Mouse (Mus musculus) 3T3-L1 (cell line): Measurements from ENCODE around the gene Pim3.

Experiments
- DNase-seq: peaks from one replicate; pipeline ENCODE4 v3.0.0-alpha.2; 2015; ENCODE audit warnings: low read depth, low spot score

The Pim3 gene

DNA sequence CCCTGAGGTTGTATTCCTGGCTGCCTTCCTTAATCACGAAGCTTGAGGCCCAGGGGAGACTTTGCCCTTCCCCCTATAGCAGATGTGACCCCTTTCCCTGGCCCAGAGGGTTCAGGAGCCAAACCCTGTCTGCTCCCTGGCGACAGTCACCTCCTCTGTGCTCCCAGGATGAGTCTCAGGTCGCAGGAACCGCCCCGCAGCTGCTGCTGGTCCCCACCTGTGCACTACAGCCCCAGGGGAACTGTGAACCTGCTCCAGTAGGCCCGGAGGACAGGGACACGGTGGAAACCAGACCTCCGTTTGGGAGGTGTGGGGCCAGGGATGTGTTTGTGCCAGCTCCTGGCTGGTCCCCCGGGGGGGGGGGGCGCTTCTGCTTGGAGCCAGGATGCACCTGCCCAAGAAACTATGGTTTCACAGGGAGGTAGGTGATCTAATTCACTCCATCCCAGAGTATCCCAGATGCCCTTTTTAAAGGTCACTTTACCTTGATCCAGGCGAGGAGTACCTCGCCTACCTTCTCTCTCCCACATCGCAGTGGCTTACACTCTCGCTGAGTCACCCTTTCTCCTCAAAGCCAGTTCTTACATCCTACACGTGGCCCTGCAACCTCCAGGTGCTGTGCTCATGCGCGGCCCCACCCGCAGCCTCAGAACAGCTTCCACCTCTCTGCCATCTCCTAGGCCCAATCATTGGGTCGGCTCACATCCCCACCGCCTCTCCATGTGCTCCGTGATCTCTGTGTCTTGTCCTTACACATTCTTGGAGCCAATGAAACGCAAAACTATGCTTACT is 19.5 kb downstream of the Pim3 start:
- no peak for DNase-seq

DNA sequence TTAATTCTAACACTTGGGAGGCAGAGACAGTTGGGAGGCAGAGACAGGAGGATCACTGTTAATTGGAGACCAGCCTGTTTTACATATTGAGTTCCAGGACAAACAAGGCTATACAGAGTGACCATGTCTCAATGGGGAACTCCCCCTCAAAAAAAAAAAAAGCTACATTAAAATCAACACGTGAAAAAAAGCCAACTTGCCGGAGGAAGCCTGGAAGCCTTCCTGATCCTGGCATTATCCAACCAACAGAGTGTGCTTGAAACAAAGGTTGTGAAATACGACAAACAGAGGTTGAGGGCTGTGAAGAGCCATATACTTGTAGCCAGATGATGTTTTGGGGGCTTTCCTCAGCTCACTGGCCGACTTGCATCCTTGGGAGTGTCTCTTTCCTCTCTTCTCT is 20.9 kb downstream of the Pim3 start:
- DNase-seq: no peak

DNA sequence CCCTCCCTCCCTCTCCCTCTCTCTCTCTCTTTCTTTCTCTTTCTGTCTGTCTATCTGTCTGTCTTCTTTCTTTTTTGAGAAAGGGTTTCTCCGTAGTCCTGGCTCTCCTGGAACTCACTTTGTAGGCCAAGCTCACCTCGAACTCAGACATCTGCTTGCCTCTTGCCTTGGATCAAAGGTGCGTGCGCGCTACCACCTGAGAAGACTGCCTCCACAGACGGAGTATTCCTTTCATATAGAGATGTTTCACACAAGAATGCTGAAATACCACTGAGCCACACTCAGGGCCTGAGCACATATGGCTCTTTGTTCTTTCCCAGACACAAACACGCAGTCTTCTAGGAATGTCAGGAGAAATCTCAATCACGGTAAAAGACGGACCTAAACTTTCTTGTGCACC is 21.4 kb downstream of the Pim3 start:
- no peak for DNase-seq

DNA sequence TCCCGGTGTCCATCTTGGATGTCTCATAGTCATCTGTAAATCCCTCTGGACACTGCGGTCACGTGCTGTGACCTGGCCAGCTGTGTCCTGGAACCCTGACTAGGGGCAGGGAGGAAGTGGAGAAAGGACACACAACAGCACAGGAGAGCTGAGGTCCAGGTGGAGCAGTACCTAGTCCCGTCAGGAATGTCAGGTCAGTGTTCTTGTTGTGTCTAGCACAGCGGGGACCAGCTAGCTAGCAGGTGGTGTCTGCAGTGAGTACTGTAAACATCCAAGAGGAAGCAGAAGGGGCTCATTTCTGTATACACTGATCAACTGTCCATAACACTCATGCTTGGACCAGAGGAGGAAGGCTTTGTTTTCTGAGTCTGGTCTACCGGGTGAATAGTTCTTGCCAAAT is 23.4 kb downstream of the Pim3 start:
- no peak for DNase-seq

DNA sequence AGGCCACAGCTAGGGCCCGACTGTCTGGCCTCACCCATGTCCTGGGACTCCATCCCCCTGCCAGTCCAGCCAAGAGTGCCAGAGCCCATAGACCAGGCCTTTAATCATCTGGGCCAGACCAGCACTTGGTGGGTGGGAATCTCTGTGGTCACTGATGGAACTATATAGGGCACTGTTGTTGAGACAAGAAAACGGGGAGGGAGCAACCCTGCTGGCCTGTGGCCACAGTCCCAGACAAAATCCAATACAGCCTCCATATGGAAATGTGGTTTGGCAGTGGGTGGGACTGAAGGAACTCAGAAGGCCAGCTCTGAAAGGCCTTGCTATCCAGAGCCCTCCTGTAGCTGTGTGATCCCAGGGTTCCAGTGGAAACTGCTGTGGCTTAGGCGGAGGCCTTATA is 27.0 kb downstream of the Pim3 start:
- no peak for DNase-seq

DNA sequence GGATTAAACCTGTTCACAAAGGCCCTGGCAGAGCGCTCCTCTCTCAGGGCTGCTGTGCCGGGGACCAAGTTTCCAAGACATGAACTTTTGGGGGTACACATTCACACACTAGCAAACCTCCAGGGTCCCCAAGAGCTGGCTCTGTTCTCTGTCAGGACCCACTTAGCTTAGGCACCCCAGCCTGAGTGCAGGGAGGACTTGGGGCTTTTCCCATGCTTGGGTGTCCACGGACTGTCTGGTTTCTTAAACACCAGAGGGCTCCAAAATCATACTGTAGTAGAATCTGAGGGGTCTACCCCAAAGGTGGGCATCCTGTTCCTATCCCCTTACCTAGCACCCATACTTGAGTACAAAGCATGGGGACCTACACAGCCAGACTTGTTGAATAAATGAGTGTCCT is 28.0 kb downstream of the Pim3 start:
- no peak for DNase-seq

DNA sequence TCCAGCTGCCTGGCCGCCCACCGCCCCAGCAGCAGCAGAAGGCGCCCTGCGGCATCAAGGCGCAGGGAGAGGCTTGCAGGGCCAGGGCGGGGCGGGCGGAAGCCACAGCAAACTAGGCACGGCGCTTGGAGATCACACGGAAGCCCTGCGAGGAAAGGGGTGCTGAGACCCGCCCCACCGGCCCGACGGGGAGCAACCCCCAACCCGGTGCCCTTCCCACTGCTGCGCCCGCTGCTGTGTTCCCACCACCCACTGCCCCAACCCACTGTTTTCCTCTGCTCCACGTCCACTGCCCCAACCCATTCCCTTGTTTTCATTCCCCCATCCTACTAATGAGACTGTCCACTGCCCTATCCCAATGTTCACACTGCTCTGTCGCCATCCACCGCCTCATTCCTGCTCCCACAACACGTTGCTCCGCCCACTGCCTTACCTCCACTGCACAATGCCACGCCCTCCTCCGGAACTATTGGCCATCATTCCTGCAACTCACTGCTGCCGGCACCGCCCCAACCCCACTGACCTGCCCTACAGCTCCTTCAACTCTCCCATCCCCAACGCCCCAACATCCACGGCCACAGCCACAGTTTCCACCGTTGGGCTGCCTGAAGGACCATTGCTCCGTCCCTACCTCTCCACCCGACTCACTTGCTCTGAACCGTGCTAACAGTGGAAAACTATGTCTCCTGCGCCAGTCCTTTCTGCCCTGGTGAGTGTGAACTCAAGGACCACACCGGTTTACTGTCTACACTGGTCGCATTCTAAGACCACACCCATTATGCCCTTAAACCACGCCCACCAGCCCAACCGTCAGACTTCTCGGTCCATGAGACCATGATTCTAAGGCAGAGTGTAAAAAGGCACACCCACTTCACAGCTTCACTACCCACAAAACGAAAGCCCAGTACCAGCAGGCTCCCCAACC is 29.0 kb downstream of the Pim3 start:
- DNase-seq: no peak

DNA sequence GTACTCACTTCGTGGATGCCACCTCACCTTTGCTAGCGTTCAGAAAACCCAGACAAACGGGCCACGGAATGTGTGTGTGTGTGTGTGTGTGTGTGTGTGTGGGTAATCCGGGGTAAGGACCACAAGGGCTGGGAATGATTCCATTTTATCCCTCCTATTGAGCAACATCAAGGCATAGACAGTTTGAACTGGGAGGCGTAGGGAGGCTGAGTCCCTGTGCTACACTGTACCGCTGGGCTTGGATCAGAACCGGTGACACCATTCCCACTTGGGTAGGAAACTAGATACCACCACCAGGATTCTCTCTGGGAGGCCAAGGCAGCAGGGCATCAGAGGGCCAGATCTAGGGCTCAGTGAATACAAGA is 29.7 kb downstream of the Pim3 start:
- no peak for DNase-seq

DNA sequence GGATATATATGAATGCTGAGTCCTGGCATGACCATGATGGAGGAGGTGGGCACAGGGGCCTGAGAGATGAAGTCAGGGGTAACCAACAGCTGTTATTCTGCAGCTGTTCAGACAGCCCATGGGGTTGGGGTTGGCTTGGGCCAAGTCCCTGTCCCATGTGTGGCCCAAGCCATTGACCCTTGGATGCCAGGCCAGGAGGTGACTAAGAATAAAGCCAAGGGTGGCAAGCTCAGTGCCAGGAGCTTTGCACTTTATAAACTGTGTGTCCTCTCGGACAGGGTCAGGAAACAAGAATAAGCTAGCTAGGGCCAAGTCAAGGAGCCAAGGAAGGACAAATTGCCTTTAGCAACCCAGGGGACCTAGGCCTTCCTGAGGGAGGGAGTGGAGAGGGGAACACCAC is 30.3 kb downstream of the Pim3 start:
- DNase-seq: no peak

DNA sequence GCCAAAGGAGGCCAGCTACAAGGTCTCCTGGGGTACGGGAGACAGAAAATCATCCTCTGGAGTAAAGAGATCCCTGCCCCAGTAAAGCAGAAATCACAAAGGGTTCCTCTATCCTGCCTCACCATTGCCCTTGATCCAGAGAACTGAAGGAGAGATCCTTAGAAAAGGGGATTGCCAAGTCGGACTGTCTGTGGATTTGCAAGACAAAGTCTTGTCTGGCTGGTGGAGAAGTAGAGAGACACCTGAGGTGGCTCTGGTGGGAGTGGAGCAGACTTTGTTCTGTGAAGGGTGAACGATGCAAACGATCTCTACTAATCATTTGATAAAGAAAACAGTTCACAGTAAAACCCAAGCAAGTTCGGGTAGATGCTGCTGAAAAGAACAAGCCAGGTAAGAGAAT is 30.9 kb downstream of the Pim3 start:
- DNase-seq: no peak

DNA sequence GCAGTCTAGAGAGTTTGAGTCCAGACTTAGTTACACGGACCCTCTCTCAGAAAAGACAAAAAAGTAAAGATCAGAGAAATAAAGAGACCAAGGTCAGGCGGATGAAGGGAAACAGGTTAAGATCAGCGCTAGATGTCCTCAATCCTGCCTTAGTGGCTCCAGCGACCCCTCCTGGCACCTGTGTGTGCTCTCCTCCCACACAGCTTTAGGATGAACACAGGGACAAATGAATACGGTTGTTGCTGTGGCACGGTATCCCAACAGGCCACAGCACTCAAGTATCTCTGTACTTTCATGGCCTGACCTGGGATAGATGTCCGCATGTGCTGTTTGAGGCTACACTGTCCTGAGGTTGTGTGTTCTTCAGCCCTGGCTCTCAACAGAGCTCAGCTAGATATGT is 33.1 kb downstream of the Pim3 start:
- no peak for DNase-seq

DNA sequence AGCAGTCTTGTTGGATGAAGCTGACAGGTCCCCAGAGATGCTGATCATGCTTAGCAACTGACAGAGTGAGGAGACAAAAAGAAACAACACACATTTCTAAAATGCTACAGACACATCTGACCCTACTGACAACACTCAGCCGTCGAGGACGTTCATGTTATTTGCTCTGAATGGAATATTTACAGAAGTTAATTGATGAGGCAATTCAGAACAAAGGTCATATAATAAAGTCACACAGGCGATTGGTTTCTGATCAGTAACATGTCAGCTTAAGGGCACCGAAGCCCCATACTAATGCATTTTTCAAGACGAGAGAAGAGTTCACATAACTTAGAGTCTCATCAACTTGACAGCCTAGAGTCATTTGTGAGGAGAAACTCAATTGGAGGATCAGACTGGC is 33.9 kb downstream of the Pim3 start:
- no peak for DNase-seq

DNA sequence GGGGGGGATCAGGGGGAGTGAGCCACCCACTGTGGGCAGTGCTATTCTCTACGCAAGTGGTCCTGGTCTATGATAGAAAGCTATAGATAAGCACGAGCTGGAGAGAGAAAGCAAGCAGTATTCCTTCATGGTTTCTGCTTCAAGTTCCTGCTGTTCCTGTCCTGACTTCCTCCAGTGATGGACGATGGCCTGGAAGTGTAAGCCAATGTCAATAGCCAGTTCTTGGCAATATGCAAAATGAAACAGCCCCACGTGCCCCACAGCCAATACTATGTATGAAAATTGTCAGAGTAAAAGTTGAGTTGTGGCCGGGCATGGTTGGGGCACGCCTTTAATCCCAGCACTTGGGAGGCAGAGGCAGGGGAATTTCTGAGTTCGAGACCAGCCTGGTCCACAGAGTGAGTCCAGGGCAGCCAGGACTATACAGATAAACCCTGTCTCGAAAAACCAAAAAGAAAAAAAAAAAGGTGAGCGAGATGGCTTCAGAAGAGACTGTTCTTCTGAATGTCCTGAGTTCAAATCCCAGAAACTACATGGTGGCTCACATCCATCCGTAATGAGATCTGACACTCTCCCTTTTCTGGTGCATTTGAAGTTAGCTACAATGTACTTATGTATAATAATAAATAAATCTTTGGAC is 34.5 kb downstream of the Pim3 start:
- DNase-seq: no peak

DNA sequence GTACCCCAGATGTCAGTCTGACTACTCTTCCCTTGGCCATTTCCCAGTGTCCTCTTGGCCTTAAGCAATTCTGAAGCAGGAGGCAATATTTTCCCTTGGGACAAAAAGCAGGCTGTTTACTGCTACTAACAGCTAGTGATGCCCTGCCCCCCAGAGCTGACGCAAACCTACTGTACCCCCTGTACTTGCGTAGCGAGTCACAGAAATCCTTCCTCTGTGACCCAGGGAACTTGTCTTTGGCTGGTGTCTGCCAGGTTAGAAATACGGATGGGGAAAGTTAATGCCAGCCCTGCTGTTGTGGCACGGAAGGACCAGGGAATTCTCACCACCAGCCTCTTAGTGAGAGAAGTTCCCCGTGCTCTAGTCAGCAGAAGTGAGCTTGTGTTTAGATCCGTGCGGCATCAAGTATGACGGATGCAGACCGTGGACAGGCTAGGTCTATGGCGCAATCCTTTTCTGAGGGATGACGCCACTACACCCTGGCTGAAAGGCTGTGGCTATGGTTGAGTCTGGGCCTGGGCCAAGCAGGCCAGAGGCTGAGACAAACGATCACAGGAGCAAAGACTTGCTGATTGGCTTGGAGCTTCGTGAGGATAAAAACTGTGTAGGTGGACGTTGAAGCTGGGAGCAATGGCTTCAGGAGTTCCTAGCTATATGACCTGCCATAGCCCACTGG is 40.4 kb downstream of the Pim3 start:
- peak; percentile 82 for DNase-seq

DNA sequence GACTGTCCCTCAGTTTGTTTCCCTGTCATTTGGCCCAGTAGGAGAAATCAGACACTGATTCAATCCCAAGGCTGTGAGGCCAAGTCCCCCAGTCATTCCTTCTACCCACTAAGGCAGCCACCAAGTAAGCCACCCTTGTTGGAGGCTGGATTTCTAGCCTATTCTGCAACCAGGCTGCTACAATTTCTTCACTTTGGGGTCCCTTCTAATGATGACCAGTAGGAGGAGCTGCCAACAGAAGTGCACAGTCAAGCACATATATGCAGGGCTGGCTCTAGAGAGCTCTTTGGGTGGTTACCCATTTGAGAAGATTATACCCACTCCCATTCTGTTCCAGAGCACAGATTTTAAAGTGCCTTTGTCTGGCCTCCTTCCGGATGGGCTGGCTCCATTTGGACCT is 41.1 kb downstream of the Pim3 start:
- DNase-seq: peak; percentile 48

DNA sequence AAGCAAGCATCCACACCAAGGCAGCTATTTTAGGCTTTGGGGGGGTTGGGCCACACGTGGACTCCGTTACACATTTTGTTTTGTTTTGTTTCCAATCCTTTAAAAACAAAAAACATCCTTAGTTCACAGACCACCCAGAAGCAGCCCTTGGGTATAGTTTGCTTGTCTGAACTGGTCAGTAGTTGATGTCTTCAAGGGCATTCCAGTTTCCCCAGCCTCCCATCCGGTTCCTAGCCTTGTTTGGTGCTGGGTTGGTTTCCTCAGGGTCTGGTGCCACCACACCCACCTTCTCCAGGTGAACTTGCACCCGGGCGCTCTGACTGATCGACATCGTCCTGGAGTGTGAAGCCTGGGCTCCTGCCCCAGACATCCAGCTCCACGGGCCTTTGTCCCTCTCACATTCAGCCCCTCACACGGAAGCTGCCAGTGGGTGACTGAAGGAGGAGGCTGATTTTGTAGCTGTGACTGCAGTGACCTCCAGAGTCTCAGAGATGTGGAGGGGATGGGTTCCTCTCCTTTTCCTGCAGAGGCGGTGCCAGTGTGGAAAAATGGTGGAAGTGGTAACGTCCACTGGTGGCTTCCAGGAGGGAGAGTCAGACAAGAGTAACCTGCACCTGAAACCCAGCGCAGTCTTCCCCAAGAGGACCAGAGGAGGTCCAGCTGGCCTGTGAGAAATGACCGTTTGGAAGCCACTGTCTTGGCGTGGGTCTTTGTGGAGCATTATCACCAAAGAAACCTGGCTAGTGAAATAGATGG is 42.2 kb downstream of the Pim3 start:
- DNase-seq: no peak

DNA sequence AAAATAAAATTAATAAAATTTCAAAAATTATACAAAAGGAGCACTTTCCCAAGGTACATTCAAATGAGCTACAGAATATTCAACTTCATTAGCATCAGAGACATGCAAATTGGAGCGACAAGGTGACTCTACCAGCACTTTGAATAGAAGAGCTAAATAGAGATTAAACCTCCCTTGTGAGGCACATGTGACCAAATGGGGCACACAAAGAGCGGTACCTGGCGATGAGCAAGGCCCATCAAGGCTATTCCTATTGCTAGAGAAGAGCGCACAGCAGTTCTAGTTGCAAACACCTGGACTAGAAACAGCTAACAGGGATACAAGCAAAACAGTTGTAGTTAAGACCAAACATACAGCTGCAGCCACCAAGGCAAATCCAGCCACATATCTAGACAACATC is 44.4 kb downstream of the Pim3 start:
- no peak for DNase-seq

DNA sequence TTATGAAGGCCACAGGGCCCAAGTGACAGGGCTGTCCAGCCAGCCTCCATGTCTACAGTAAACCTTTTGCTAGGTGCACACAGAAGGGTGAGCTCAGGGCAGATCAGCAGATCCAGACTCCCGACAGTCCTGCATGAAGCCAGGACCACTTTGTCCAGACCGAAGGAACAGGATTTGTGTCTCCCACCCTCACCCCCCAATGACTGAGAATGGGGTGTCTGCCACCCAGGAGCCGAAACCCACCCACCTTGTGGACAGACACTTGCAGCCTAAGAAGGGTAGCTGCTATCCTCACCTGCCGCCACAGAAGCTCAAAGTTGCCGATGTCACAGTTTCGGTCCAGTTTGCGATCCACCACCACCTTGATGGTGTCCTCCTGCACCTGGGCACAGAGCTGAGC is 53.1 kb downstream of the Pim3 start:
- DNase-seq: no peak
